Mouse (Mus musculus) adrenal gland, postnatal 10 days (tissue): ENCODE results near the gene Itga1. TPM values are rescaled to one million over a fixed set of nuclear protein-coding genes. Genes with fewer than 3 reads are reported as not detected.

Source experiments
- DNase-seq: peaks from one replicate; pipeline ENCODE4 v3.0.0; 2021; ENCODE audit warnings: mixed read lengths
- total RNA-seq, 2 experiments: library from RNA; stranded (reverse); gene quantifications; 2 replicates each; pipeline ENCODE4 v1.2.3; 2021

Gene Itga1
- total RNA-seq, 2 experiments from 2014 or later, result 42.4 to 59.2 TPM

GRCm38 (mm10) chr13:115050660-115051559 is 50.9 kb downstream of the Itga1 start:
- DNase-seq, result no peak

- no peak for DNase-seq
Observed at GRCm38 (mm10) chr13:115042652-115043051, 59.1 kb downstream of the Itga1 start.

GRCm38 (mm10) chr13:115037304-115037703 is 64.5 kb downstream of the Itga1 start:
- DNase-seq, result no peak

GRCm38 (mm10) chr13:115035387-115035786 is 66.4 kb downstream of the Itga1 start:
- no peak for DNase-seq

- DNase-seq, result no peak
Observed at GRCm38 (mm10) chr13:115033135-115033534, 68.6 kb downstream of the Itga1 start.

- no peak for DNase-seq
Observed at GRCm38 (mm10) chr13:115031177-115032000, 70.4 kb downstream of the Itga1 start.

GRCm38 (mm10) chr13:115025394-115025793 is 76.4 kb downstream of the Itga1 start:
- DNase-seq, result no peak

- no peak for DNase-seq
Observed at GRCm38 (mm10) chr13:115022117-115022787, 79.5 kb downstream of the Itga1 start.

- no peak for DNase-seq
Observed at GRCm38 (mm10) chr13:115021411-115021810, 80.4 kb downstream of the Itga1 start.

- no peak for DNase-seq
Observed at GRCm38 (mm10) chr13:115020727-115021126, 81.0 kb downstream of the Itga1 start.

- DNase-seq, result no peak
Observed at GRCm38 (mm10) chr13:115017545-115017944, 84.2 kb downstream of the Itga1 start.

- DNase-seq, result no peak
Observed at GRCm38 (mm10) chr13:115011547-115011946, 90.2 kb downstream of the Itga1 start.

- no peak for DNase-seq
Observed at GRCm38 (mm10) chr13:115006213-115006835, 95.4 kb downstream of the Itga1 start.

- no peak for DNase-seq
Observed at GRCm38 (mm10) chr13:115005342-115005741, 96.4 kb downstream of the Itga1 start.

- DNase-seq, result no peak
Observed at GRCm38 (mm10) chr13:115003444-115004053, 98.2 kb downstream of the Itga1 start.

- DNase-seq, result no peak
Observed at GRCm38 (mm10) chr13:115002837-115003236, 98.9 kb downstream of the Itga1 start.

- DNase-seq, result no peak
Observed at GRCm38 (mm10) chr13:115002155-115002554, 99.6 kb downstream of the Itga1 start.

GRCm38 (mm10) chr13:114999582-114999981 is 102.2 kb downstream of the Itga1 start:
- no peak for DNase-seq

GRCm38 (mm10) chr13:114998100-114998499 is 103.7 kb downstream of the Itga1 start:
- DNase-seq, result no peak

GRCm38 (mm10) chr13:114992260-114993014 is 109.3 kb downstream of the Itga1 start:
- no peak for DNase-seq

- no peak for DNase-seq
Observed at GRCm38 (mm10) chr13:114987668-114988067, 114.1 kb downstream of the Itga1 start.
